Mouse (Mus musculus) spleen, adult 2 months (tissue): ENCODE results near the gene Deup1.

Experiments used
- CTCF ChIP-seq: fragments of 200-500 bp; IDR thresholded peaks from 2 replicates; pipeline ENCODE4 v1.5.1; 2011; ENCODE audit warnings: mild to moderate bottlenecking, inconsistent platforms; ENCODE audit not compliant: insufficient read depth, insufficient read length, insufficient replicate concordance; ENCODE audit errors: extremely low read depth
- POLR2A ChIP-seq: fragments of 200-500 bp; IDR thresholded peaks from 2 replicates; pipeline ENCODE4 v1.6.1; 2011; ENCODE audit warnings: low read depth, low read length, inconsistent platforms

DNA sequence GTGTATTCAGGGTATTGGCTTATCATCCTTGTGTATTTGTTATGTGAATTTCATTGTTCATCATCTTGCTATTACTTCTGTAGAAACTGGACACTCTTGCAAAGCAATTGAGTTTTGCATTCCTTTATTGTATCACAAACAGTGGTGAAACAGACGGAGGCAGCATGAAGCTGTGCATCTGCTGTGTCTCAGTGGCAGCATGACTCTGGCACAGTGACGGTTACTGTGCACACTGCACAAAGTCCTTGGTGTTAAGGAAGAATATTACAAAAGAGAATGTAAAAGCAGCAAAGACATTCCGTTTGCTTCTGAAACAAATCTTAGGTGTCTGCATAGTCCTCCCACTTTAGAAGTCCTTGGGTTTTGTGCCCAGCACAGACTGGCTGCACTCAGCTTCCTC is 67.3 kb downstream of the Deup1 start:
- TF ChIP-seq CTCF (no peak), POLR2A (no peak)
